Mouse (Mus musculus) heart, adult 2 months (tissue): ENCODE measurements around the gene Macrod2. TPM values are rescaled to one million over a fixed set of nuclear protein-coding genes. Genes with fewer than 3 reads are reported as not detected.

Experiments used
- DNase-seq, 2 experiments: peaks; one replicate each; pipeline ENCODE4 v3.0.0; 2021
- H3K27ac ChIP-seq: fragments of 200-600 bp; 2 replicates; pipeline ENCODE4 v1.8.1; 2022
- H3K27me3 ChIP-seq: fragments of 200-500 bp; 2 replicates; pipeline ENCODE4 v1.6.1; 2012; ENCODE audit warnings: mild to moderate bottlenecking, low read length, inconsistent platforms, mixed read lengths; ENCODE audit not compliant: control insufficient read depth, insufficient read depth
- H3K36me3 ChIP-seq: fragments of 200-500 bp; 2 replicates; pipeline ENCODE4 v1.6.1; 2012; ENCODE audit warnings: low read length, inconsistent platforms; ENCODE audit not compliant: control insufficient read depth, insufficient read depth
- H3K4me1 ChIP-seq: fragments of 200-500 bp; 2 replicates; pipeline ENCODE4 v1.6.1; 2011; ENCODE audit warnings: low read length; ENCODE audit not compliant: control insufficient read depth, insufficient read depth
- H3K4me3 ChIP-seq: fragments of 200-600 bp; 2 replicates; pipeline ENCODE4 v1.8.1; 2022
- H3K79me2 ChIP-seq: fragments of 200-500 bp; replicated peaks from 2 replicates; pipeline ENCODE4 v1.6.1; 2012; ENCODE audit warnings: mild to moderate bottlenecking, inconsistent platforms, low read length, moderate library complexity, mixed read lengths; ENCODE audit not compliant: control insufficient read depth, insufficient read depth
- H3K9ac ChIP-seq: fragments of 200-500 bp; 2 replicates; pipeline ENCODE4 v1.6.1; 2012; ENCODE audit warnings: low read depth, mild to moderate bottlenecking, control low read depth, inconsistent platforms, low read length, mixed read lengths
- CTCF ChIP-seq: fragments of 200-600 bp; IDR thresholded peaks from 2 replicates; pipeline ENCODE4 v1.8.1; 2022; ENCODE audit warnings: antibody characterized with exemption, mild to moderate bottlenecking, moderate library complexity
- EP300 ChIP-seq: fragments of 200-500 bp; IDR thresholded peaks from 2 replicates; pipeline ENCODE4 v1.6.1; 2011; ENCODE audit warnings: low read depth, low read length, control low read depth; ENCODE audit not compliant: insufficient read depth
- POLR2A ChIP-seq: fragments of 200-500 bp; IDR thresholded peaks from 2 replicates; pipeline ENCODE4 v1.6.1; 2011; ENCODE audit warnings: mild to moderate bottlenecking, low read depth, low read length, control low read depth; ENCODE audit not compliant: insufficient read depth
- WGBS: fragments of 180-500 bp; shearing (Covaris S2); methylation state at CpG from one replicate; pipeline ENCODE4 v1.1.7; 2018; 5-methylcytosine and 5-hydroxymethylcytosine counted together
- intact Hi-C: fragments of 180-260 bp; cut with DNase I; formaldehyde crosslinking; loops from one replicate; pipeline ENCODE4 v1.15.1; 2025
- polyA plus RNA-seq: library from polyadenylated mRNA; depleted of rRNA; stranded (reverse); fragments of >200 nt; gene quantifications from 2 replicates; pipeline ENCODE4 v1.2.3, GENCODE M21; 2012
- total RNA-seq, 2 experiments: library from RNA; stranded (reverse); gene quantifications; 2 replicates each; pipeline ENCODE4 v1.2.3; 2021

The Macrod2 gene
- total and polyA plus RNA-seq, 3 experiments, result 2.3 to 9.7 (median 8.5) TPM

- no peaks in the 10 kb centered on the region for H3K36me3 ChIP-seq
- intact Hi-C loops, result no loop called here
- no peaks in the 10 kb centered on the region for H3K79me2 ChIP-seq
- 70% methylated on average over 8 of the region's 8 CpGs for WGBS
- no peak overlapping the region for H3K27ac ChIP-seq
- H3K4me1 ChIP-seq, result no peaks in the 10 kb centered on the region
- H3K9ac ChIP-seq, result no peak overlapping the region
- no peak overlapping the region for H3K4me3 ChIP-seq
- no peak for DNase-seq
- no peak for TF ChIP-seq EP300
- TF ChIP-seq CTCF, result no peak
- no peaks in the 10 kb centered on the region for H3K27me3 ChIP-seq
These were observed 138.5 kb downstream of the Macrod2 start for GRCm38 (mm10) chr2:140533621-140534020.

- intact Hi-C loops, result no loop called here
- no peak for DNase-seq
- Histone ChIP-seq H3K4me3 (no peak overlapping the region), H3K79me2 (no peaks in the 10 kb centered on the region), H3K9ac (no peak overlapping the region), H3K27me3 (no peaks in the 10 kb centered on the region), H3K4me1 (no peaks in the 10 kb centered on the region), H3K36me3 (no peaks in the 10 kb centered on the region), H3K27ac (no peak overlapping the region)
- 84% methylated on average over 3 of the region's 3 CpGs for WGBS
- TF ChIP-seq CTCF (no peak), EP300 (no peak), POLR2A (no peak)
These were observed 139.5 kb downstream of the Macrod2 start for GRCm38 (mm10) chr2:140534583-140534982.

- TF ChIP-seq EP300 (no peak), POLR2A (no peak), CTCF (no peak)
- intact Hi-C loops, result no loop called here
- H3K79me2 ChIP-seq, result no peaks in the 10 kb centered on the region
- no peak for DNase-seq
- no peaks in the 10 kb centered on the region for H3K27me3 ChIP-seq
- H3K27ac ChIP-seq, result no peak overlapping the region
- 83% methylated on average over 5 of the region's 5 CpGs for WGBS
- no peaks in the 10 kb centered on the region for H3K4me1 ChIP-seq
- H3K36me3 ChIP-seq, result no peaks in the 10 kb centered on the region
- no peak overlapping the region for H3K4me3 ChIP-seq
- no peak overlapping the region for H3K9ac ChIP-seq
These were observed 140.9 kb downstream of the Macrod2 start for GRCm38 (mm10) chr2:140535832-140536571.

GRCm38 (mm10) chr2:140549286-140549685 lies 154.2 kb downstream of the Macrod2 start:
- WGBS, result 61% methylated on average over 2 of the region's 2 CpGs
- DNase-seq, result no peak
- Histone ChIP-seq H3K79me2 (no peaks in the 10 kb centered on the region), H3K9ac (no peak overlapping the region), H3K4me3 (no peak overlapping the region), H3K27ac (no peak overlapping the region), H3K36me3 (no peaks in the 10 kb centered on the region), H3K4me1 (no peaks in the 10 kb centered on the region), H3K27me3 (no peaks in the 10 kb centered on the region)
- TF ChIP-seq POLR2A, result no peak
- no peak for TF ChIP-seq EP300
- TF ChIP-seq CTCF, result no peak
- intact Hi-C loops, result no loop called here

GRCm38 (mm10) chr2:140561426-140561825 lies 166.3 kb downstream of the Macrod2 start:
- WGBS, result 74% methylated on average over 2 of the region's 2 CpGs
- no peak for DNase-seq
- Histone ChIP-seq H3K9ac (no peak overlapping the region), H3K36me3 (no peaks in the 10 kb centered on the region), H3K4me1 (no peaks in the 10 kb centered on the region), H3K27ac (no peak overlapping the region), H3K4me3 (no peak overlapping the region), H3K27me3 (no peaks in the 10 kb centered on the region), H3K79me2 (no peaks in the 10 kb centered on the region)
- intact Hi-C loops, result no loop called here
- TF ChIP-seq EP300, result no peak

- no peaks in the 10 kb centered on the region for H3K79me2 ChIP-seq
- H3K27me3 ChIP-seq, result no peaks in the 10 kb centered on the region
- H3K9ac ChIP-seq, result no peak overlapping the region
- no peak overlapping the region for H3K27ac ChIP-seq
- TF ChIP-seq EP300 (no peak), CTCF (no peak), POLR2A (no peak)
- no peaks in the 10 kb centered on the region for H3K36me3 ChIP-seq
- 78% methylated on average over 6 of the region's 6 CpGs for WGBS
- intact Hi-C loops, result no loop called here
- no peaks in the 10 kb centered on the region for H3K4me1 ChIP-seq
- no peak for DNase-seq
- H3K4me3 ChIP-seq, result no peak overlapping the region
These were observed 175.8 kb downstream of the Macrod2 start for GRCm38 (mm10) chr2:140570874-140571273.
